Mouse (Mus musculus) liver, adult 2 months (tissue): Measurements from ENCODE around the gene Gm2000.

Experiments
- CTCF ChIP-seq: fragments of 200-500 bp; IDR thresholded peaks from 2 replicates; pipeline ENCODE4 v1.5.1; 2011; ENCODE audit warnings: low read depth, low read length, control low read depth
- POLR2A ChIP-seq: fragments of 200-500 bp; IDR thresholded peaks from 2 replicates; pipeline ENCODE4 v1.6.1; 2011; ENCODE audit warnings: low read length, control low read depth; ENCODE audit not compliant: insufficient read depth; ENCODE audit errors: extremely low read depth

DNA sequence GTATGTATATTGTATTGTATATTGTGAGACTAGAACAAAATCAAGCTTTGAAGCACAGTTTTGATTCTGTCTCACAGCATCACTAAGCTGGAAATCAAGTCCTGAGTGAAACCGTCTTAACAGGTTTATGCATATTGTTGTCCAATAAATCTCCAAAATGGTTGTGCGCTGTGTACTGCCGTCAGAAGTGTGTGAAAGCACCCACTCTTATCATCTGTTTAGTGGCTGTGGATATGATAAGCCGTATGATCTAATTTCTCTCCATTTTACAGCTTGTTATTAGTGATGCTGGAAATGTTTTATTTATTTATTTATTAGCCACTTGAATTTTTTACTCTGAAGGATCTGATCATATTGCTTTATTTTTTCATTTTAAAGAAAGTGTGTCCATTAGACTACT lies 20.4 kb downstream of the Gm2000 start:
- no peak for TF ChIP-seq CTCF
- TF ChIP-seq POLR2A: no peak
